Mouse (Mus musculus): ENCODE data around the gene Zfp169.

DNA sequence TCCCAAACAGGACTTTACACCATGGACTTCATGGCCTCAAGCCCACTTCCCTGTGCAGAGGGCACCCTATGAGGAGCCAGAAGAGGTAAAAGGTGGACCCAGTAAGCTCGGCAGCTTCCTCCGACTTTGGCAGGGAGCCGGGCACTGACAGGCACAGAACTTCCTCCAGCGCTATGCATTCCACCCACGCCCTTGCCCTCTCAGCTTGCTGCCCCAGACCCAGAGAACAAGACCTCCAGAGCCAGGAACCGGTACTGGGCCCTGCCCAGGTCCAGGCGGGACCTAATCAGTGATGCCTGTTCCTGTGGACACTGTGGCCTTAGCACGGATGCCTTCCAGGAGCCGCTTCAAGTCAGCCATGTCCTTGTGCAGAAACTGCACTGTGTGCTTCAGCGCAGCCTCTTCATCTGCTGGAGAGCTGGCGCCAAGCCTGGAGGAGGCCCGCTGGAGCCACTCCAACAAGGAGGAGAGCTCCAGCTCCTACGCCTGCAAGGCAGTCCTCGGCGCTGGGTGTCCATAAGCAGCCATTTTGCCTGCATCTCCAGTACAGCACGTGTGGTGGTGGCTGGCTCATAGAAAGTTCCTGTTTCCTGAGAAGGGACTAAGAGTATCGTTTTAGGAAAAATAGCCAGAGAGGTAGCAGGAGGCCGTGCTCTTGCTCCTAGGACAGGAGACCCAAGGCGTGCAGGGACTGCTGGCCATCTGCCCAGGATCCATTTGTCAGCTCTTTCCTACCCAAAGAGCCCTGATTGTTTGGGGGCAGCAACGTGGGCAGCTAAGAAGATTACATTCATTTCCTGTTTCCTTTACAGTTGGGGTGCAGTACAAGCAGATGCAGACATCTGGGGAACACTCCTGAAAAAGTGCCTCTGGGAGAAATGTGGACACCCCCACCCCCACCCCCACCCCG is 39.2 kb upstream of the Zfp169 start:
- TF ChIP-seq CTCF (IDR thresholded peaks at IDR 0.05; ENCODE audit: borderline replicate concordance, insufficient read depth, low read depth, low read length): no peak
- TF ChIP-seq POLR2A (IDR thresholded peaks at IDR 0.05; ENCODE audit: borderline replicate concordance, insufficient read depth, low read length): peak; percentile 72; the same call in 1 of the 2 replicates
